Mouse (Mus musculus) frontal cortex, adult (tissue): ENCODE measurements around the gene Pnpla6.

Source experiments
- ATAC-seq: cut with Nextera tagmentation; 2 replicates; pipeline ENCODE4 v1.9.2; 2017; ENCODE audit warnings: mild to moderate bottlenecking, moderate library complexity, mixed read lengths; ENCODE audit not compliant: low TSS enrichment

The Pnpla6 gene

GRCm38 (mm10) chr8:3515260-3515671, at the start of gene Pnpla6:
Gene Pnpla6, plus strand, starts transcription at chr8:3515384.
- ATAC-seq, result peak; percentile 62

DNA sequence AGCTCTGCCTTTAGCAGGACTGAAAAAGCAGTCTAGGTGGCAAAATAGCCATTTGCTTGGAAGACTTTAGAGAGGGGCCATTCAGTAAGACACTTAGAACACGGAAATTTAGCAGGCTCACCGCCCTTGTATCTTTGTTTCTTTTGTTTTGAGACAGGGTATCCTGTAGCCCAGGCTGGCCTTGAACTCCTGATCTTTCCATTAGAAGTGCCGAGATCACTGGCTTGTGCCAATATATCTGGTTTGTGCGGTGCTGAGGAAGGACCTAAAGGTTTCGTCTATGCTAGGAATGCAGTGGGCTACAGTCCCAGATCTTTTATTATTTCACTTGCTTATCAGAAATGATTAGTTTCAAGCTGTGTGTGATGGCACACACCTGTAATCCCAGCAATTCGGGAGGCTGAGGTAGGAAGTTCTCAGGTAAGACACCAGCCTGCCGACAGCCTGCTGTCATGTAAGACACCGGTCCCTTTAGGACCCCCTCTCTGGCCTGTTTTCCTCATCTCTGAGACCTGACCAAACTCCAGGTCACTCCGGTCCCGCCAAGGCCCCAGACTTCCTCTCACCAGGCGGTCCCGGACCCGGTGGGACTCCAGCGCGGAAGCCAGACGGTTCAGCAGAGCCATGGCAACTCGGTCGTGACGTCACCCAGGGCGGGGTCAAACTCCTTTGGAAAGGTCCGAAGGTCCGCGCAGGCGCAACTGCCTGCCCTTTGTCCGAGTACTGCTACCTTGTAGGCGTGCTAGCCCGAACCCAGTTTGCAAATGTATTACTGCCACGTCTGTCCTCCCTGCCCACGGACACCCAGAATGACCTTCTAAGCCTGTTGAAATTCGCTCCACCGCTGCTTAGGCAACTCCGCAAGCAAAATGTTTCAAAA, 47.9 kb upstream of the Pnpla6 start, which contains the start of gene Pex11g:
TSS of gene Pex11g (minus strand) at position 675 of the 880 bp plus-strand sequence.
- peak; percentile 81 for ATAC-seq

DNA sequence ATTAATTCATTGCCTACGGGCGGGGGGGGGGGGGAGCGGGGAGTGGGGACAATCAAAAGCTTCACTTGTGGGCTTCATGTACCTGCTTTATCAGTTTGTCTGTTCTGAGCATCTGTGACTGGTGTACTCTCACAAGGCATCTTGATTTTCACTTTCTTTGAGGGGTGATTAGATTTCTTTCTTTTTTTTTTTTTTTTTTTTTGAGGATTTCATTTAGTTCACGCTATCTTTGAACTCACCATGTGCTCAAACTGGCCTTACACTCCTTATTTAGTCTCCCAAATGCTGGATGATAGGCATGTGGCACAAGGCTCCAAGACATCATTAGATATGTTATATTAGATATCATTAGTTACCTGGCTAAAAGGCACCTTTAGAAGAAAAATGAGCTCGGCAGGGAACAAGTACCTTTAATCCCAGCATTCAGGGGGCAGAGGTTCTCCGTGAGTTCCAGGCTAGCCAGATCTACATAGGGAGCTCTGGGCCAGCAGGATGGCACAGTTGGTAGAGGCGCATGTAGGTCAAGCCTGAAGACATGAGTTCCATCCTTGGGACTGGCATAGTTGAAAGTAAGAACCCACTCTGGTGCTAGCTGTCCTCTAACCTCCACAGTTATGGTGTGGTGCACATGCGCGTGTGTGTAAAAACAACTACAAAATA, 47.2 kb upstream of the Pnpla6 start:
- ATAC-seq, result no peak

GRCm38 (mm10) chr8:3468838-3469237, 46.3 kb upstream of the Pnpla6 start:
- ATAC-seq, result no peak

- no peak for ATAC-seq
Measured at GRCm38 (mm10) chr8:3470562-3470961, 44.6 kb upstream of the Pnpla6 start, which contains the start of gene Tex45. Gene Tex45, plus strand, starts transcription at chr8:3470862.

- ATAC-seq, result 0 out of 2 replicates have a peak, but pooled peaks have one; percentile 20
Measured at GRCm38 (mm10) chr8:3475715-3476429, 39.3 kb upstream of the Pnpla6 start.

- ATAC-seq, result no peak
Measured at GRCm38 (mm10) chr8:3480221-3480785, 34.9 kb upstream of the Pnpla6 start.

DNA sequence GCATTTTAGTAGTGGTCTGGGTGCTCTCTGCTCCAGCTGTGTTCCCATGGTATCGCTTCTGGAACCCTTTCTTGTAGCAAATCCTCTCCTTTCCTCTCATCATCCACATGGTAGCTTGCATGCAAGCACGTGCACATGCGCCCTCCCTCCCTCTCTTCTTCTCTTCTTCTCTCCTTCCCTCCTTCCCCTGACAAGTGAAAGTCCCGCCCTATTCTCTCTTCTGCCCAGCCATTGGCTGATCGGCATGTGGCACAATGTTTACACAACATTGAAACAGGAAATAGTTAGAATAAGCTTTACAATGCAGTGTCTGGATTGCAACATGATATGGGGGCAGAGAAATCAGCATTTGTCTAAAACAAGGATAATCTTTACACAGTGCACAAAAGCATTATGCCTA, 33.6 kb upstream of the Pnpla6 start:
- ATAC-seq, result no peak

GRCm38 (mm10) chr8:3482240-3482740, 32.9 kb upstream of the Pnpla6 start:
- no peak for ATAC-seq

DNA sequence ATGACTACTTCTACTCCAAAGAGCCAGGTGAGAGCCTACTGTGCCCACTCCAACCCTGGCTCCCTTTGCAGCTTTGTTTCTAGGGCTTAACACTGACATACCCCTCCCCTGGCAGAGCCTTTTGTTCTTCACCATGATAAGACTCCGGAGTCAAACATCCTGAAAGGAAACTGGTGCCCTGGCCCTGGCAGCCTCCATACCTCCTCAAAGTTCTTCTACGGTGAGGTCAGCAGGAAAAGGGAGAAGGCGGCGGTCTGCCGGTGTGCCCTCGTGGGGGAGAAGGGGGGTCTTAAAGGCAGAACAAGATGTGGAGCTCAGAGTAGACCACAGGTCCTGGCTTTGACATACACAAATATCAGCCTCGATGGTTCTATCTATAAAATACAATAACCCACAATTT, 31.6 kb upstream of the Pnpla6 start:
- ATAC-seq, result no peak

DNA sequence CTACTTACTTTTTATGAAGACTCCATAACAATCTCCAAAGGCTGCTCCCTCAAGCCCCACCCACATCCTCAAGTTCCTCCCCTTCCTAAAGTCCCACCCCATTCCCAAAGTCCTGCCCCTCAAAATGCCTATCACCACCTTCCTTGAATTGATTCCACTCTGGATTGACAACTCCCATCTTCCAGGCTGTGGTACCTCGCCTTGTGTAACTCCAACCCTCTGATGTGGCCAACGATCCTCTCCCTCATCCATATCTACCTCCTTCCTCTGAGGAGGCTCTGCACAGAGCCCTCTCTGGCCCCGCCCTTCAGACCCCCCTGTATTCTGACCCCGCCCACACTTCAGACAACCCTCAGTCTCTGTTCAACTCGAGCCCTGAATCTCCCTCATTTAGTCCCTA, 30.0 kb upstream of the Pnpla6 start:
- no peak for ATAC-seq

GRCm38 (mm10) chr8:3492901-3493844, 22.0 kb upstream of the Pnpla6 start, which contains the start of gene Zfp358:
Gene Zfp358, plus strand, starts transcription at chr8:3493138.
- ATAC-seq, result peak; percentile 84

GRCm38 (mm10) chr8:3493845-3494208, 21.4 kb upstream of the Pnpla6 start:
- no peak for ATAC-seq

DNA sequence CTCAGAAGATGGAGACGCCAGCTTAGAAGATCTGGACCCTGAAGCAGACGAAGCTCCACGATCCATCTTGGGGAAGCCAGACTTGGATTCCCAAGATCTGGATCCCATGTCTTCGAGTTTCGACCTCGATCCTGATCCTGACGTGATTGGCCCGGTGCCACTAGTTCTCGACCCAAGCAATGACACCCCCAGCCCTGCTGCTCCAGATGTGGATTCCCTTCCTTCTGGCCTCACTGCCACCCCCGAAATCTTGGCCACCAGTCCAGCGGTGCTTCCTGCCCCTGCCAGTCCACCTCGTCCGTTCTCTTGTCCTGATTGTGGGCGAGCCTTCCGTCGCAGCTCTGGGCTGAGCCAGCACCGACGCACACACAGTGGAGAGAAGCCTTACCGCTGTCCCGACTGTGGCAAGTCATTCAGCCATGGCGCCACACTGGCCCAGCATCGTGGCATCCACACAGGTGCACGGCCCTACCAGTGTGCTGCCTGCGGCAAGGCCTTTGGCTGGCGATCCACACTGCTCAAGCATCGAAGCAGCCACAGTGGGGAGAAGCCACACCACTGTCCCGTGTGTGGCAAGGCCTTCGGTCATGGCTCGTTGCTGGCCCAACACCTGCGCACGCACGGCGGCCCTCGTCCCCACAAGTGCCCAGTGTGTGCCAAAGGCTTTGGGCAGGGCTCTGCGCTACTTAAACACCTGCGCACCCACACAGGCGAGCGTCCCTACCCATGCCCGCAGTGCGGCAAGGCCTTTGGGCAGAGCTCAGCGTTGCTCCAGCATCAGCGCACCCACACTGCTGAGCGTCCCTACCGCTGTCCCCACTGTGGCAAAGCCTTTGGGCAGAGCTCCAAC, 19.4 kb upstream of the Pnpla6 start:
- ATAC-seq, result no peak

DNA sequence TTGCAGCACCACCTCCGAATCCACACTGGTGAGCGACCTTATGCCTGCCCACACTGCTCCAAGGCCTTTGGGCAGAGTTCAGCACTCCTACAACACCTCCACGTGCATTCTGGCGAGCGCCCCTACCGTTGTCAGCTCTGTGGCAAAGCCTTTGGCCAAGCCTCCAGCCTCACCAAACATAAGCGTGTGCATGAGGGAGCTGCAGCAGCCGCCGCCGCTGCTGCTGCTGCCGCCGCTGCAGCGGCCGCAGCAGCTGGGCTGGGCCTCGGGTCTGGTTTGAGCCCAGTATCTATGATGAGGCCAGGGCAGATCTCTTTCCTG, 18.8 kb upstream of the Pnpla6 start:
- ATAC-seq, result no peak

DNA sequence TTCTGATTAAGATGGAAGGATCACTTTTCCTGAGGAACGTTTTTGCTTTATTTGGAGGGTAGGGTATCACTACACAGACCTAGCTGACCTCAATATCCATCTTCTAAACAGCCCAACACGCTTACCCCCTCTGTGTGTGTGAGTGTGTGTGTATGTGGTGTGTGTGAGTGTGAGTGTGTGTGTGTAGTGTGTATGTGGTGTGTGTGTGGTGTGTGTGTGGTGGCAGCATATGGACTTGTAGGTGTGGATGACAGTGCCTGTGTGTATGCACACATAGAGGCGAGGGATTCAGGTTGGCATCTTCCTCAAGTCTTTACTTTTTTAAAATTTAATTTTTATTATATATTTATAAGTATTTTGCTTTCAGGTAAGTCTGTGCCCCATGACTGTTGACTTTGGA, 16.6 kb upstream of the Pnpla6 start:
- ATAC-seq, result no peak

DNA sequence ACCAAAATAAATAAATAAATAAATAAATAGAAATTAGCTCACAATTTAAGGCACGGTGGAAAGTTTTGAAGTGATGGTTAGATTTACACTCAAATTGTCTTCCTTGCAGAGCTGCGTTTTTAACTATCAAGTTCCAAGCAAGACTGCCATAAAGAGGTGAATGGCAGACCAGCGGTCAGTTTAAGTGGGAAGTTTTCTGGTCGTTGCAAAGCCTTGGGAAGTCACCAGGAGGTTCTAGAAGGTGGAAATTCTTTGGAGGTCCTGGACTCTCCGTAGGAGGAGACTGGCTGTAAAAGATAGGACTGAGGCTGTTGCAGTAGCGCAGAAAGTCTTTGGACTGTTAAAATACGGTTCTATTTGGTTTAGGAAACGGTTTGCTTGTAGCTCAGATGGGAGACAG, 15.4 kb upstream of the Pnpla6 start:
- peak; percentile 27 for ATAC-seq

DNA sequence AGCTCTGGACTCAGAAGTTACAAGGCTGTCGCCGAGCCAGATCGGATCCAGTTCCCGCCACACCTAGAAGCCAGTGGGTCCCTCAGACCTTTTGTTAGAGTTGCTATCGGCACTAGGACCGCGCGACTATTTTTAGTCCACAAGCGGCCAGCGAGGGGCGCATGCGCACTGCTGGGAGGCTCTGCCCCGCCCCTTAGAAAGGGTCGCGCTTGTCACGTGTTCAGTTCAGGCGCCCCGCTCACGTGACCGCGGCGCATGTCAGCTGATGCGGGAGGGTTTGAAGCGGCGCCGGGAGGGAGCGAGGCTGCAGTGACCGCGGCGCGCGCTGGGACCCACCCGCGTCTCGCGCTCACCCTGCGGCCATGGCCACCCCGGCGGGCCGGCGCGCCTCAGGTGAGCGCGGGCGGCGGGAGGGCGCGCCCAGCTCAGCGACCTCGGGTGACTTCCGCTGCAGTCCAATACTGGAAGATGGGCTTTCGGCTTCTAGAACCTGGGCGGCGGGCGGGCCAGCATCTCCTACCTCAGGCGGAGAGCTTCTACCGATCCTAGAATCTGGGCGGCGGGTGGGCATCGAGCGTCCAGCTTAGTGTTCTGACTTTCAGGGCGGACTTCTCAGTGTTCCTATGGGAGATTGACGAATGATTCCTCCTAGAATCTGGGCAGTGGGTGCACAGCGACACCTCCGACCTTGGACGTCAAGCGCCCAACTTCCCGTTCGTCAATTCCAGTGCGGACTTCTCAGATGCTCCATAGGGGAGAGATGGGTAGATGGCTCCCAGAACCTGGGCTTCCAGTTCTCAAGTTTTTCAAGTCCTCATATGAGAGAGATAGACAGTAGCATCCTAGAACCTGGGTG, 14.7 kb upstream of the Pnpla6 start, which contains the start of gene Mcoln1:
TSS of gene Mcoln1 (plus strand) at position 223 of the 856 bp plus-strand sequence.
- peak; percentile 71 for ATAC-seq

- ATAC-seq, result peak; percentile 39; the same call in 1 of the 2 replicates
Measured at GRCm38 (mm10) chr8:3502217-3502616, 13.0 kb upstream of the Pnpla6 start.
